Comparison of ENCODE assay signal across 10 mouse cellular contexts in genomic region chr13:35119782-35120181, GRCm38 (mm10).
A peak's percentile ranks its signal among the peaks of the same experiment; 100 is the strongest.
DNase-seq lines count a peak whose midpoint lies in the region; ATAC-seq and TF ChIP-seq lines count a peak whose summit lies in the region.
"Had no signal": no experiment of that assay in that cellular context is flagged by ENCODE, and none has a peak within 500 bp of the region (broad histone marks: within the 10 kb centered on the region; RNA-seq: fewer than 3 reads in every experiment).

No protein-coding gene starts in this region.

- H3K27ac ChIP-seq in lung, embryonic 14.5 days (ENCODE audit: low read depth) = no peak overlapping the region
- H3K27ac ChIP-seq: hindbrain, embryonic 10.5 days had no signal

- no peak for ATAC-seq in lung, embryonic 14.5 days (ENCODE audit: insufficient read depth)

- no peaks in the 10 kb centered on the region for H3K36me3 ChIP-seq in lung, embryonic 14.5 days (ENCODE audit: insufficient read depth)
- H3K36me3 ChIP-seq: hindbrain, embryonic 10.5 days had no signal

- H3K27me3 ChIP-seq in lung, embryonic 14.5 days (ENCODE audit: insufficient read depth, low read length) = no peaks in the 10 kb centered on the region
- H3K27me3 ChIP-seq: megakaryocyte, embryonic 14.5 days had no signal

- H3K4me3 ChIP-seq in lung, embryonic 14.5 days (ENCODE audit: low read depth, low read length) = no peak overlapping the region
- H3K4me3 ChIP-seq: hindbrain, embryonic 10.5 days; megakaryocyte, embryonic 14.5 days had no signal

- no peaks in the 10 kb centered on the region for H3K9me3 ChIP-seq in lung, embryonic 14.5 days (ENCODE audit: low read depth, low read length)
- H3K9me3 ChIP-seq: hindbrain, embryonic 10.5 days had no signal

- DNase-seq in heart, adult 8-10 months (ENCODE audit: low spot score) = peak; percentile 11
- no peak for DNase-seq in heart, adult 11 months
- peak; percentile 63 for DNase-seq in lung, embryonic 14.5 days
- DNase-seq in lung, postnatal 14 days = no peak
- DNase-seq in NIH3T3 (ENCODE audit: low read depth) = peak; percentile 18
- peak; percentile 53 for DNase-seq in naive thymus-derived CD4-positive, alpha-beta T cell, adult 2 months (ENCODE audit: low read depth)
- no peak for DNase-seq in frontal cortex, postnatal 36 days (ENCODE audit: low spot score in 2 of 2)
- DNase-seq in cerebellum, adult 11 months = no peak

- WGBS in lung, embryonic 14.5 days = 35% methylated on average over 1 of the region's 1 CpGs

- H3K4me1 ChIP-seq in lung, embryonic 14.5 days (ENCODE audit: insufficient read depth) = no peaks in the 10 kb centered on the region
- H3K4me1 ChIP-seq: hindbrain, embryonic 10.5 days had no signal

- peak; percentile 44 for TF ChIP-seq CTCF in lung, embryonic 14.5 days (IDR thresholded peaks at IDR 0.05; ENCODE audit: low read depth)

- no peak overlapping the region for H3K4me2 ChIP-seq in lung, embryonic 14.5 days

- no peak overlapping the region for H3K9ac ChIP-seq in lung, embryonic 14.5 days

Comparison
In these comparisons a context has a peak if more than half of its experiments do, and no peak if none do; other contexts are left out.
1. DNase-seq: peak in heart, adult 8-10 months (single experiment), lung, embryonic 14.5 days (single experiment), NIH3T3 (single experiment) and naive thymus-derived CD4-positive, alpha-beta T cell, adult 2 months (single experiment); none in heart, adult 11 months (single experiment), lung, postnatal 14 days (single experiment), frontal cortex, postnatal 36 days (0 of 2) and cerebellum, adult 11 months (single experiment).